Mouse (Mus musculus): Measurements from ENCODE around the gene Eddm3b. TPM values are rescaled to one million over a fixed set of nuclear protein-coding genes. Genes with fewer than 3 reads are reported as not detected.

The Eddm3b gene
- polyA plus RNA-seq, 1 experiment from 2014 or later, result not detected

DNA sequence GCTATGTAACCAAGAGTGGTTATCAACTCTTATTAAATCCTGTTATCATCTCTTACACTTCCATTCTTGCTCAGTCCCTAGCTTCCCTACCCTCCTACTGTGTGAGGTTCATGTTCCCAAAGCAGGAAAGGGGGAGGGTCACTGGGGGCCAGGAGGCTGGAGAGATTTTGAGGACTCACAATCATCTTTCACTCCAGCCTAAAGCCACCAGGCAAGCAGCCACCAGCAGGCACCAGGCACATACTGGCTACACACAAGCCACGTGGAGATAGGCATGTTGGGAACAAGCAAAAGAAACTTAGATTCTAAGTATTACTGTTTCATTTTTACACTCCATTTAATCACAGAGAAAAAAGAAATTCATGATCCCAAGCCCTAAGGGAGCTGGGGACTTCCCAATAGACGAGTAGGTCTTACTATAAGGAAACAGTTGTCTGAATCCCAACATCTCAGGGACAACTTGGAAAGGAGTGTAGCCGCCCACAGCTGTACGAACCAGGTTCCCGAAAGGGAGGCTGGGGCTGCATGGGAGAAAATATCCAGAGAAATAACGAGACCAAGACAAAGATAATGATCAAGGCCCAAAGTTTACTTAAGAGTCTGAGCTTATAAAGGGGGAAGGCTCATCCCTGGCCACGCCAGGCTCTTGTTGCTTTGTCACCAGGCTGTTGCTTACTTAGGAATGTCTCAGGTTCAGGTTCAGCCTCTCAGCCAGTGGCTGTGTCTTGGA lies 17.0 kb downstream of the Eddm3b start:
- Histone ChIP-seq H3K27me3 (ENCODE audit: insufficient read depth, poor library complexity, severe bottlenecking) (no peaks in the 10 kb centered on the region), H3K4me1 (replicated peaks) (no peaks in the 10 kb centered on the region), H3K4me3 (no peak overlapping the region), H3K36me3 (no peaks in the 10 kb centered on the region), H3K9me3 (no peaks in the 10 kb centered on the region), H3K27ac (no peak overlapping the region)
- 80% methylated on average over 7 of the region's 7 CpGs for WGBS
- no peak for DNase-seq (ENCODE audit: low spot score)

DNA sequence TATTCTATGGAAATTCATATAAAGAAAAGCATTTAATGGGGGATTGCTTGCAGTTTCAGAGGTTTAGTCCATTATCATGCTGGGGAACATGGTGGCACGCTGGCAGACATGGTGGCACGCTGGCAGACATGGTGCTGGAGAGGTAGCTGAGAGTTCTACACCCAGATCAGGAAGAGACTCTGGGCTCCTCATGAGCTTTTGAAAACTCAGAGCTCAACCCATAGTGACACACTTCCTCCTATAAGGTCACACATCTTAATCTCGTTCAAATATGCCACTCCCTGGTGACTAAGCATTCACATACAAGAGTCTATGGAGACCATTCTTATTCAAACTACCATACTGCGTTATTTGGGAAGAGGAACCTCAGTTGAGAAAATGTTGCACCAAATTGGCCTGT lies 18.1 kb downstream of the Eddm3b start:
- Histone ChIP-seq H3K27me3 (ENCODE audit: insufficient read depth, poor library complexity, severe bottlenecking) (no peaks in the 10 kb centered on the region), H3K4me1 (replicated peaks) (no peaks in the 10 kb centered on the region), H3K27ac (no peak overlapping the region), H3K9me3 (no peaks in the 10 kb centered on the region), H3K4me3 (no peak overlapping the region), H3K36me3 (no peaks in the 10 kb centered on the region)
- DNase-seq (ENCODE audit: low spot score), result no peak
- 93% methylated on average over 4 of the region's 4 CpGs for WGBS

DNA sequence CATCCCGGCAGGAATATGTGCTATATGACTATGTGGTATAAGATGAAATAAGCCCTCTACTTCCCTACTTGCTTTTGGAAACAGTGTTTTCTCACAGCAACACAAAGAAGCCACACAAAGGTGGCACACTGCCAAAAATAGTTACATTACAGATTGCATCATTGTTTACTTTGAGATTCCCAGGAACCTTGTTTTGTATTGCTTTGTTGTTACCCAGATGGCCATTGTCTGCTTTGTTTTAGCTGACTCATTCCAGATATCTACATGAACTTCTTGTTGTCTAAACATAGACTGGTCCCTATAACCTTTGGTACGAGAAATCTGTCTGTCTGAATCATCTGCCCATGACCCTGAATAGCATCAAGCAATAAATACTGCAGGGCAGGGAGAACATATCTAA lies 26.1 kb downstream of the Eddm3b start:
- no peaks in the 10 kb centered on the region for H3K9me3 ChIP-seq
- 91% methylated on average over 2 of the region's 2 CpGs for WGBS
- no peak overlapping the region for H3K4me3 ChIP-seq
- no peaks in the 10 kb centered on the region for H3K4me1 ChIP-seq (replicated peaks)
- no peak for DNase-seq (ENCODE audit: low spot score)
- no peaks in the 10 kb centered on the region for H3K27me3 ChIP-seq (ENCODE audit: insufficient read depth, poor library complexity, severe bottlenecking)
- H3K27ac ChIP-seq, result no peak overlapping the region
- no peaks in the 10 kb centered on the region for H3K36me3 ChIP-seq

DNA sequence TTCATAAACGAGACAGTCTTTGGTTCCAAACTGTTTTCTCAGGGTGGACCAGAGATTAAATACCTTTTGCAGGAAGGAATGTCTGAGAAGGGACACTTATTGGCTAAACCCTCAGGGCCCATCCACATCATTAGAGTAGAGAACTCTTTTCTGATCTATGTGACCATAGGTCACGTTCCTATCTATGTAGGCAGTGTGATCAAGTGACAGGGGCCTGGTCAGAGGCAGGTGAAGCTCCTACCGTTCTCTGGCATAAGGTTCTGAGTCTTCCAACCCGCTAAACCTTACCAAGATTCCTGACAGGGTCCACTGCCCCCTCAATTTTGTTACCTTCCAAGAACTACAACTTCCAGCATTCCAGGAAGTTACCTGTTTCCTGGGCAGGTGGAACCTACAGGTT lies 27.9 kb downstream of the Eddm3b start:
- DNase-seq (ENCODE audit: low spot score), result no peak
- Histone ChIP-seq H3K9me3 (no peaks in the 10 kb centered on the region), H3K27me3 (ENCODE audit: insufficient read depth, poor library complexity, severe bottlenecking) (no peaks in the 10 kb centered on the region), H3K36me3 (no peaks in the 10 kb centered on the region), H3K27ac (no peak overlapping the region), H3K4me3 (no peak overlapping the region), H3K4me1 (replicated peaks) (peaks cover 9% of the 10 kb centered on the region)
- WGBS, result 86% methylated on average over 4 of the region's 4 CpGs

DNA sequence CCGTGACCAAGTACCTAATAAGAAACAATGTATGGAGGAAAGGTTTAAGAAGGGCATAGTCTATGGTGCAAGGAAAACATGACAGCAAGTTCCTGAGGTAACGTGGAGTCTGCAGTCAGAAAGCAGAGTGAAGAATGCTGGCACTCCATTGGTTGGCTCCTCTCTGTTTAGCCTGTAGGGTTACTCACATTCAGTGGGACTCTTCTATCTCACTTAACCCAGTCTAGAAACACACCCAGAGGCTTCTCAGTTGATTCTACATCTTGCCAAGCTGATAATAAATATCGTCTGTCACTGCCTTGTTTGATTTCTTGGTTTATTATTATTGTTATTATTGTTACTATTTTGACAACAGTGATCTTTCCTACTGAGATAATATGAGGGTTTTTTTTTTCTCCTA lies 28.3 kb downstream of the Eddm3b start:
- no peaks in the 10 kb centered on the region for H3K9me3 ChIP-seq
- no peak overlapping the region for H3K4me3 ChIP-seq
- 84% methylated on average over 3 of the region's 3 CpGs for WGBS
- H3K36me3 ChIP-seq, result no peaks in the 10 kb centered on the region
- H3K27ac ChIP-seq, result no peak overlapping the region
- no peak for DNase-seq (ENCODE audit: low spot score)
- no peaks in the 10 kb centered on the region for H3K27me3 ChIP-seq (ENCODE audit: insufficient read depth, poor library complexity, severe bottlenecking)
- H3K4me1 ChIP-seq (replicated peaks), result peaks cover 10% of the 10 kb centered on the region

DNA sequence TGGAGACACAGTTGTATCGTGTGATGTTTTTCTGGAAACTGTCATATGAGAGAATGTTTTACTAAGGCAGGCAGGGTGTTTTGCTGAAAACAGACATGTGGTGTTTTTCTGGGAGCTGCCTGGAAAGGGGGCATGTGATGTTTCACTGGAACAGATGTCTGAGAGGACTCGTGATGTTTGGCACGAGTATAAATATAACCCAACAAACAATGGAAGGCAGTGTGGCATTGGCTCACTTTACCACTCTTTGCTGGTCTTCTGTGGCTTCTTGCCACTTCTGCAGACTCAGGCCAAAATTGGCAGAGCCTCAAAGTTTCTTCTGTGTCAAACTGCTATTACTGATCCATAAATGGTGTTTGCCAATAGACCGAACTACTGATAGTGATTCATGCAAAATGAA lies 29.1 kb downstream of the Eddm3b start:
- Histone ChIP-seq H3K27me3 (ENCODE audit: insufficient read depth, poor library complexity, severe bottlenecking) (no peaks in the 10 kb centered on the region), H3K4me3 (no peak overlapping the region), H3K27ac (no peak overlapping the region), H3K36me3 (no peaks in the 10 kb centered on the region), H3K9me3 (no peaks in the 10 kb centered on the region), H3K4me1 (replicated peaks) (peaks cover 16% of the 10 kb centered on the region)
- 86% methylated on average over 4 of the region's 4 CpGs for WGBS
- DNase-seq (ENCODE audit: low spot score), result no peak

DNA sequence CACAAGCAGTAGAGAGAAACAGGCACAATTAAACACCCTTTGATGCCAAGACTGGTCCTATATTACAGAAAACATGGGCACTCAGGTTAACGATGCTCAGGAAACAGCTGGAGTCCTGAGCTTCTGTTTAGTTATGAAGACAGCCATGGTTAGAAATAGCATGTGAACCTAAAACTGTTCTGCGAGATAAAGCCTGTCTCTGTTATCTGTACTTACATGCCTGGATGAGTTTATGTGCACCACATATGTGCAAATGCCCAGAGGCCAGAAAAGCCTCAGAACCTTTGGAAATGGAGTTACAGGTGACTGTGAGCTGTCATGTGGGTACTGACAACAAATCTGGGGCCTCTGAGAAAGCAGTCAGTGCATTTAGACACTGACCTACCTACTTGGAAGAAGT lies 29.7 kb downstream of the Eddm3b start:
- no peaks in the 10 kb centered on the region for H3K9me3 ChIP-seq
- no peaks in the 10 kb centered on the region for H3K36me3 ChIP-seq
- WGBS, result 86% methylated on average over 2 of the region's 2 CpGs
- no peaks in the 10 kb centered on the region for H3K27me3 ChIP-seq (ENCODE audit: insufficient read depth, poor library complexity, severe bottlenecking)
- H3K4me1 ChIP-seq (replicated peaks), result peaks cover 16% of the 10 kb centered on the region
- no peak overlapping the region for H3K4me3 ChIP-seq
- DNase-seq (ENCODE audit: low spot score), result no peak
- no peak overlapping the region for H3K27ac ChIP-seq

DNA sequence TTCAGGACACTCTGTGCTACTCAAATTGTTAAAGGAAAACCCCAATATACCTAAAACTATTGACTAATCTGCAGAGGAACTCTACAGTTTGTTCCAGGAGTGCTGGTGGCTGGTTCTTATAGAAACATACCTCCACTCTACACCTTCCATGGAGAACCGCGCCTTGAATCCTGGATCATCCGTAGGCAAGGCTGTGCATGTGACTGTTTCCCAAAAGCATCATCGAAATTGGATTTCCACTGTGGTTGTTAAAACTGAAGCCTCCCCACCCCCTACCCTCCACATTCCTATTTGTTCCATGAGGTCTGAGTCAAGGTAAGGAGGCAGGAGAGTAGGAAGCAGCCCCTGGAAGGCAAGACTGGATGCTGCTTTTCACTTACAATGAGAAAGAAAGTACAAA lies 30.2 kb downstream of the Eddm3b start:
- no peaks in the 10 kb centered on the region for H3K36me3 ChIP-seq
- no peaks in the 10 kb centered on the region for H3K9me3 ChIP-seq
- no peak overlapping the region for H3K27ac ChIP-seq
- H3K4me1 ChIP-seq (replicated peaks), result peaks cover 16% of the 10 kb centered on the region
- no peaks in the 10 kb centered on the region for H3K27me3 ChIP-seq (ENCODE audit: insufficient read depth, poor library complexity, severe bottlenecking)
- no peak for DNase-seq (ENCODE audit: low spot score)
- 92% methylated on average over 4 of the region's 4 CpGs for WGBS
- no peak overlapping the region for H3K4me3 ChIP-seq

DNA sequence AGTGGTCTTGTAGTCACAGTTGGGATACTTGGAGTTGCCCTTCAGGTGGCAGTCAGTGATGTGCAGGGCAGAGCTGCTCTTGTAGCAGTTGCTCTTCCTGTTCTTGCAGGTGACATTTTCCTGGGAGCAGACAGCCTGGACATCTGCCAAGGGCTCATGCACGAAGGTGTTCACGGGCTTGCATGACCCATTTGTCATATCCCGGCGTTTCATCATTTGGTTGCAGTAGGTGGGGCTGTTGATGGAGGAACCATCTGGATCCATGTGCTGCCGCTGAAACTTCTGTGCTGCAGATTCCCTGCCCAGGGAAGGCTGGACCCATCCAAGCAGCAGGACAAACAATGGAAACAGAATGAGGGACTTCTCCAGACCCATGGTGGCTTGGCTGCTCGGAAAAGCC lies 31.3 kb downstream of the Eddm3b start:
- no peaks in the 10 kb centered on the region for H3K9me3 ChIP-seq
- 85% methylated on average over 6 of the region's 6 CpGs for WGBS
- peaks cover 16% of the 10 kb centered on the region for H3K4me1 ChIP-seq (replicated peaks)
- H3K4me3 ChIP-seq, result no peak overlapping the region
- no peaks in the 10 kb centered on the region for H3K36me3 ChIP-seq
- no peaks in the 10 kb centered on the region for H3K27me3 ChIP-seq (ENCODE audit: insufficient read depth, poor library complexity, severe bottlenecking)
- no peak overlapping the region for H3K27ac ChIP-seq
- no peak for DNase-seq (ENCODE audit: low spot score)

DNA sequence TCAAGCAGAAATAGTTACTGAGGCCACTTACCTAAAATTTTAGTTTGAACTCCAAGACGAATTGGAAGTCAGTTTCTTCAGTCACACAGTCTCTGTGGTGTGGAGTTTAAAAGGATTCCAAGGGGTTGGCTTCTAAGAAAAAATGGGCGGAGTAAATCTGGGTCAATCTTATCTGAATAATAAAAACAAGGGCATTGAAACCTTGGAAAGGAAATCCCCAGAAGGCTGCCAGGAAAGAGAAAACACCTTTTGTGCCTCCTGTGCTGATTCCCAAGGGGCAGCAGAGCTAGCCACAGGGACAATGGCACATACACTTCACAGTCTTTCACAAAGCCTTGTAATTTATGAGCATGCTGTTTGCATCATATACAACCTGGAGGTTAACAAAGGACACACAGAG lies 32.5 kb downstream of the Eddm3b start, which contains the start of gene Rnase1:
Rnase1 (minus strand) TSS at position 101 of the 400 bp plus-strand sequence.
- no peak for DNase-seq (ENCODE audit: low spot score)
- Histone ChIP-seq H3K36me3 (no peaks in the 10 kb centered on the region), H3K27me3 (ENCODE audit: insufficient read depth, poor library complexity, severe bottlenecking) (no peaks in the 10 kb centered on the region), H3K4me1 (replicated peaks) (peaks cover 16% of the 10 kb centered on the region), H3K27ac (peak within 1 kb of the TSS; percentile 50; the same call in 1 of the 2 replicates), H3K9me3 (no peaks in the 10 kb centered on the region), H3K4me3 (no peak within 1 kb of the TSS)
- 55% methylated on average over 2 of the region's 2 CpGs for WGBS

DNA sequence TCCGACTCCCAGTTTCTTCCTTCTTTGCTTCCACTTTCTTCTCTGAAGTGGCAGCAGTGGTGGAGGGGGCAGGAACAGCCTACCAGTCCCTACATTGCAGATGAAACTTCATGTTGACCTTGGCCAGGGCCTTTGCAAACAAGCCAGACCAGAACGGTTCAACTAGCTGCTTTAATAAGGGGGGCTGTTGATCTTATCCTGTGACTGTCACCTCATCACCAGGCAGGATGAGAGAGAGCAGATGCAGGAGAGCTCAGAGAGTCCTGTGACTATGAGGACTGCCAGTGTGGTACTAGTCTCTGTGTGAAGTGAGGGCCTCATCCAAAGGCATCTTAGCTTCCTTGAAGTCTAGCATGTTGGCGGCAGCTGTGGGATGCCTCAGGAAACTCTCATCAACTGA lies 33.8 kb downstream of the Eddm3b start:
- Histone ChIP-seq H3K27me3 (ENCODE audit: insufficient read depth, poor library complexity, severe bottlenecking) (no peaks in the 10 kb centered on the region), H3K4me1 (replicated peaks) (peaks cover 16% of the 10 kb centered on the region), H3K4me3 (no peak overlapping the region), H3K9me3 (no peaks in the 10 kb centered on the region), H3K36me3 (no peaks in the 10 kb centered on the region), H3K27ac (0 out of 2 replicates have a peak overlapping the region, but pooled peaks have one; percentile 1)
- no peak for DNase-seq (ENCODE audit: low spot score)
- WGBS, result 60% methylated on average over 3 of the region's 3 CpGs

DNA sequence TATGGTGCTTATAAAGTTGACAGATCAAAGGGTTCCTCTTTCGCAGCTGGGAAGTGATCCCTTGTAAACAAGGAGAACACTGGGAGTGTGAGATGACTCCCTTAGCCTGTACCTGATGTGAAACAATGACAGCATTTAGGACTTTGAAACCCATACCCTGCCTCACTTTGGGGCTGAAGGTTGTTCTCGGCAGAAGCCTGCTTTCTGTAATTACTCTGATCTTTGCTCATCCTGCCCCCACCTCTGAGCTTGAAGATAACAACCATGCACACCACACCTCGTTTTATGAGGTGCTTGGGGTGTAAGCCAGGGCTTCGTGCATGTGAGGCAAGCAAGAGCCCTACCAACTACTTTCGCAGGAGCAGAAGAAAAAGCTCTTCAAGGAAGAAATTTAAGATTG lies 34.9 kb downstream of the Eddm3b start:
- Histone ChIP-seq H3K4me3 (no peak overlapping the region), H3K36me3 (no peaks in the 10 kb centered on the region), H3K9me3 (no peaks in the 10 kb centered on the region), H3K4me1 (replicated peaks) (peaks cover 16% of the 10 kb centered on the region), H3K27me3 (ENCODE audit: insufficient read depth, poor library complexity, severe bottlenecking) (no peaks in the 10 kb centered on the region), H3K27ac (no peak overlapping the region)
- 73% methylated on average over 5 of the region's 5 CpGs for WGBS
- no peak for DNase-seq (ENCODE audit: low spot score)

DNA sequence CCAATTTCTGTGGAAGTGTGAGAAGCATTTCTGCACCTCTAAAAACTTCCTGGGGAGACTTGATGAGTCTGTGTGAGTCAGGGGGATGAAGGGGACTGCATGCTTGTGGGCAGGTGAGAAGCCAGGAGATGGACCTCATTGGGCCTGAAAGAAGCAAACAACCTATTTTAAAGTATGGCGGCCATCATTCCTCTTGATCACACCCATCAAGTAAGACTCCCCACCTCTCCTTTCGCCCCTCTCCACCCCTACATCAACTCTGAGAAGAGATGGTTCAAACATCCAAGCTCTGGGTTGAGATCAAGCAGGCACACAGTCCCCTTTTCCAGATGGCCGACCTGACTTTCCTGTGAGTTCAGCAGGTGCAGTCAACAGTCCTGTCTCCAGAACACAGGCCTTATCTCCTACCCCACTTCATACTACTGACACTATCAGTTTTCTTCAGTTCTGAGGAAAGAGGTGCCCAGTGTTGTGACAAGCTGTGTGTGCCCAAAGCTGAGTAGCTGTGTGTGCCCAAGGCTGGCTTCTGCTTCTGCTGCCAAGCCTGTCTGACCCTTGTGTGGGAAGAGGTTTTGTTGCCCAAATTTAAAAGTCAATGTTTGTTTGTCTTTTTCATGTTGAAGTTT lies 36.1 kb downstream of the Eddm3b start:
- WGBS, result 92% methylated on average over 3 of the region's 3 CpGs
- no peak for DNase-seq (ENCODE audit: low spot score)

More for the DNA sequence above, 36.1 kb downstream of the Eddm3b start:
- no peak overlapping the region for H3K4me3 ChIP-seq
- no peaks in the 10 kb centered on the region for H3K36me3 ChIP-seq
- H3K27ac ChIP-seq, result no peak overlapping the region
- H3K9me3 ChIP-seq, result no peaks in the 10 kb centered on the region
- no peaks in the 10 kb centered on the region for H3K27me3 ChIP-seq (ENCODE audit: insufficient read depth, poor library complexity, severe bottlenecking)
- peaks cover 16% of the 10 kb centered on the region for H3K4me1 ChIP-seq (replicated peaks)
